8 mouse cellular contexts compared by ENCODE assay signal in the genomic region with DNA sequence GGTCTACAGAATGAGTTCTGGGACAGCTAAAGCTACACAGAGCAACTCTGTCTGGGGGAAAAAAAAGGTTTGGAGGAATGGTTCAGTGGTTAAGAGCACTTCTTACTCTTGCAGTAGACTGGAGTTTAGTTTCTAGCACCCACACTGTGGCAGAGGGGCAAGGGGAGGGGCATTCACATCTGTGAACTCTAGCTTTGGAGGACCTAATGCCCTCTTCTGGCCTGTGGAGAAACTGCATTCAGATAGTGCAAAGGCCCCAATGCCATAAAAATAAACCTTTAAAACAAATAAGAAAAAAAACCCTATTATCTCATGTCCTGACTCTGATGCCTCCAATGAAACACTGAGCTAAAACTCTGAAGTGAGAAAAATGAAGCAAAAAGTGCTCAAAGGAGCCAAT. TPM values are rescaled to one million over a fixed set of nuclear protein-coding genes. Genes with fewer than 3 reads are reported as not detected.
DNase-seq lines count a peak whose midpoint lies in the region; ATAC-seq and TF ChIP-seq lines count a peak whose summit lies in the region.

No protein-coding gene starts in this region.

- H3K27me3 ChIP-seq in liver, embryonic 13.5 days: no peaks in the 10 kb centered on the region

- H3K4me3 ChIP-seq in layer of hippocampus, adult 2 months: no peak overlapping the region
- no peak overlapping the region for H3K4me3 ChIP-seq in liver, embryonic 13.5 days (replicated peaks)

- no peak overlapping the region for H3K9ac ChIP-seq in liver, embryonic 13.5 days

- no peak overlapping the region for H3K4me2 ChIP-seq in liver, embryonic 13.5 days

- H3K36me3 ChIP-seq in liver, embryonic 13.5 days: no peaks in the 10 kb centered on the region

- peaks cover 2% of the 10 kb centered on the region for H3K4me1 ChIP-seq in liver, embryonic 13.5 days (replicated peaks)

- peak; percentile 63 for TF ChIP-seq CTCF in layer of hippocampus, adult 2 months (conservative IDR thresholded peaks at IDR 0.05)

- no peaks in the 10 kb centered on the region for H3K9me3 ChIP-seq in liver, embryonic 13.5 days (replicated peaks)

- no peak overlapping the region for H3K27ac ChIP-seq in layer of hippocampus, adult 2 months
- H3K27ac ChIP-seq in liver, embryonic 13.5 days: no peak overlapping the region

- 0 out of 2 replicates have a peak, but pooled peaks have one; percentile 47 for ATAC-seq in liver, embryonic 13.5 days (ENCODE audit: low read depth)

- DNase-seq in layer of hippocampus, adult 2 months (ENCODE audit: low spot score in 2 of 2): no peak
- DNase-seq in layer of hippocampus, postnatal 36 days: no peak
- DNase-seq in NIH3T3 (ENCODE audit: low read depth): peak; percentile 50
- no peak for DNase-seq in liver, embryonic 13.5 days
- peak; percentile 66 for DNase-seq in thymus, postnatal 14 days
- DNase-seq in ovary, postnatal 14 days (ENCODE audit: low spot score): no peak
- no peak for DNase-seq in testis, postnatal 10 days (ENCODE audit: low spot score)
- DNase-seq in right cerebral cortex, postnatal 36 days (ENCODE audit: low spot score in 2 of 2): no peak

RNA-seq across cellular contexts. Expression of a gene that starts 16.3 kb away (rescaled TPM):
- total RNA-seq in layer of hippocampus, adult 2 months (2021): 1 to 10 TPM in 1 of 2 experiments, under 1 TPM in 1; 0.64 to 1.2 TPM
- under 1 TPM; 0.85 to 0.88 TPM for total RNA-seq in layer of hippocampus, postnatal 36 days (2021)
- polyA plus RNA-seq in liver, embryonic 13.5 days (2015; fragmentation: Nextera tagmentation; extraction: Ambion mirVana): 0.16 and 0.24 TPM in 2 replicates

RNA-seq across cellular contexts. Expression of a gene that starts 21.4 kb away (rescaled TPM):
- total RNA-seq in layer of hippocampus, adult 2 months (2021): 100 to 1,000 TPM; 401 to 427 TPM
- total RNA-seq in layer of hippocampus, postnatal 36 days (2021): 100 to 1,000 TPM; 399 to 414 TPM
- polyA plus RNA-seq in liver, embryonic 13.5 days (2015; fragmentation: Nextera tagmentation; extraction: Ambion mirVana): 724 and 893 TPM in 2 replicates

RNA-seq across cellular contexts. Expression of a gene that starts 22.1 kb away (rescaled TPM):
- total RNA-seq in layer of hippocampus, adult 2 months (2021): 10 to 100 TPM; 11.0 to 11.4 TPM
- 10 to 100 TPM; 11.6 to 13.1 TPM for total RNA-seq in layer of hippocampus, postnatal 36 days (2021)
- polyA plus RNA-seq in liver, embryonic 13.5 days (2015; fragmentation: Nextera tagmentation; extraction: Ambion mirVana): 3.3 and 3.6 TPM in 2 replicates

RNA-seq across cellular contexts. Expression of a gene that starts 34.2 kb away (rescaled TPM):
- 10 to 100 TPM in 1 of 2 experiments, 1 to 10 TPM in 1; 8.7 to 11.5 TPM for total RNA-seq in layer of hippocampus, adult 2 months (2021)
- total RNA-seq in layer of hippocampus, postnatal 36 days (2021): 1 to 10 TPM; 8.6 to 9.3 TPM
- 2.9 and 3.6 TPM in 2 replicates for polyA plus RNA-seq in liver, embryonic 13.5 days (2015; fragmentation: Nextera tagmentation; extraction: Ambion mirVana)

RNA-seq across cellular contexts. Expression of a gene that starts 45.9 kb away (rescaled TPM):
- total RNA-seq in layer of hippocampus, adult 2 months (2021): 10 to 100 TPM; 13.9 to 17.7 TPM
- 10 to 100 TPM; 17.0 to 20.7 TPM for total RNA-seq in layer of hippocampus, postnatal 36 days (2021)
- polyA plus RNA-seq in liver, embryonic 13.5 days (2015; fragmentation: Nextera tagmentation; extraction: Ambion mirVana): 4.6 and 5.5 TPM in 2 replicates

Comparison
In these comparisons a context has a peak if more than half of its experiments do, and no peak if none do; other contexts are left out.
1. DNase-seq: peak in NIH3T3 (single experiment) and thymus, postnatal 14 days (single experiment); none in layer of hippocampus, adult 2 months (0 of 2), layer of hippocampus, postnatal 36 days (0 of 2), liver, embryonic 13.5 days (single experiment), ovary, postnatal 14 days (single experiment), testis, postnatal 10 days (single experiment) and right cerebral cortex, postnatal 36 days (0 of 2).